Mouse (Mus musculus) liver, postnatal 0 days (tissue): ENCODE data around the gene Tac2. TPM values are rescaled to one million over a fixed set of nuclear protein-coding genes. Genes with fewer than 3 reads are reported as not detected.
"Not testable (repeated sequence)": the region's sequence is repeated elsewhere in the genome, so short reads cannot be mapped to it uniquely, and the experiment has no call there.

Experiments used
- ATAC-seq: fragments of 200-750 bp; cut with Nextera tagmentation; 2 replicates; pipeline ENCODE4 v1.8.0; 2017; ENCODE audit warnings: mild to moderate bottlenecking, moderate library complexity
- DNase-seq: peaks from one replicate; pipeline ENCODE4 v3.0.0-alpha.2; 2016
- H3K27ac ChIP-seq: fragments of 300-500 bp; sonication (generic); 2 replicates; pipeline ENCODE4 v1.5.1; 2014; ENCODE audit warnings: antibody characterized with exemption, moderate library complexity, mild to moderate bottlenecking, low read depth
- H3K27me3 ChIP-seq: fragments of 300-500 bp; sonication (generic); 2 replicates; pipeline ENCODE4 v1.6.1; 2014; ENCODE audit warnings: low read length, control low read depth, mixed read lengths; ENCODE audit not compliant: insufficient read depth
- H3K36me3 ChIP-seq: fragments of 300-500 bp; sonication (generic); replicated peaks from 2 replicates; pipeline ENCODE4 v1.6.1; 2014; ENCODE audit warnings: mild to moderate bottlenecking, control low read depth, low read length, moderate library complexity, mixed read lengths; ENCODE audit not compliant: insufficient read depth
- H3K4me1 ChIP-seq: fragments of 300-500 bp; sonication (generic); 2 replicates; pipeline ENCODE4 v1.6.1; 2014; ENCODE audit warnings: antibody characterized with exemption, mild to moderate bottlenecking, control low read depth; ENCODE audit not compliant: insufficient read depth
- H3K4me2 ChIP-seq: fragments of 300-500 bp; sonication (generic); 2 replicates; pipeline ENCODE4 v1.6.1; 2014; ENCODE audit warnings: low read depth, mild to moderate bottlenecking, low read length, moderate library complexity, mixed read lengths
- H3K4me3 ChIP-seq: fragments of 300-500 bp; sonication (generic); 2 replicates; pipeline ENCODE4 v1.5.1; 2014; ENCODE audit warnings: low read depth, low read length
- H3K9ac ChIP-seq: fragments of 300-500 bp; sonication (generic); replicated peaks from 2 replicates; pipeline ENCODE4 v1.6.1; 2014; ENCODE audit warnings: mild to moderate bottlenecking, moderate library complexity
- H3K9me3 ChIP-seq: fragments of 300-500 bp; sonication (generic); 2 replicates; pipeline ENCODE4 v1.6.1; 2016; ENCODE audit warnings: mild to moderate bottlenecking, control low read depth, low read length, mixed read lengths
- CTCF ChIP-seq: sonication (generic); IDR thresholded peaks from 2 replicates; pipeline ENCODE4 v1.5.1; 2016; ENCODE audit warnings: antibody characterized with exemption, low read depth
- EP300 ChIP-seq: IDR thresholded peaks from 2 replicates; pipeline ENCODE4 v1.6.1; 2016; ENCODE audit warnings: antibody characterized with exemption, low read depth, mild to moderate bottlenecking
- WGBS: fragments of 180-500 bp; shearing (Covaris S2); extraction: QIAGEN DNeasy Blood & Tissue Kit; methylation state at CpG from one replicate; pipeline ENCODE4 v1.1.7; 2014; ENCODE audit not compliant: insufficient replicate concordance; 5-methylcytosine and 5-hydroxymethylcytosine counted together
- polyA plus RNA-seq: library from polyadenylated mRNA; unstranded; fragments of >200 nt; fragmentation: Nextera tagmentation; extraction: Ambion mirVana; gene quantifications from 2 replicates; pipeline ENCODE4 v1.2.1, GENCODE M21; 2015

Gene Tac2
- polyA plus RNA-seq, 1 experiment from 2014 or later: 2.3 TPM

DNA sequence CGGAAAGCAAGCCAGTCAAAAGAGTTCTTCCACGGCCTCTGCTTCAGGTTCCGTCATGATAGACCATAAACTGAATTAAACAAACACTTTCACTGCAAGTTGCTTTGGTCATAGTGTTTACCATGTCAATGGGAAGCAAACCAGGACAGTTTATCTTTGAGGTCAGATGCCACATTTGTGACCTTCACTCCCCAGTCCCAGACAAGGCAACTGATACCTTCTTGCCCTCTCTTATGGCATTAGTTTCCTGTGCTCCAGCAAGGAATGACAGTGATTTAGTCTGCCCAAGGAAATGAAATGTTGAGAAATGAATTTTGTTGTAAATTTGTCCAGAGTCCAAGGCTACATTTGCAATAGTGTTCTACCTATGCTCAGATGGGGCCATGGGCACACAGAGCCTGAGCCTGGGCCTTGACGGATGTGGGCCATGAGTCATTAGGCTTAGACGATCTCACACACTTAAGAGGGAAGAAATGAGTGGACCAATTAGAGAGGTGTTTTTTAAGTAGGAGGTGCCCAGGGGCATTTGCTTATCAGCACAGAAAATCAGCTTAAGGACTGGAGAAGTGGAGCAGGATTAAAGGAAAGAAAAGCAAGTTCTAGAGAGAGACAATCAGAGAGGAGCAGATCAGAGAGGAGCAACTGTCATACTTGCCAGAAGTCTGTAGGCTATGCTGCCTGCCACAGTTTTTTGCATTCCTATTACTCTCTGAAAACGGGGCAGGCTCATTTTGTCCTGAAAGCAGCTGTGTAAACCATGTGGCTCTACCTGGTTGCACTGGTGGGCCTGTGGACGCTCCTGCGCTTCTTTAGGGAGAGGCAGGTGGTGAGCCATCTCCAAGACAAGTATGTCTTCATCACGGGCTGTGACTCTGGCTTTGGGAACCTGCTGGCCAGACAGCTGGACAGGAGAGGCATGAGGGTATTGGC lies 35.2 kb downstream of the Tac2 start, which contains the start of the genes Rdh1 and Rdh16f1:
Gene Rdh1, plus strand, starts transcription at position 541 of the 930 bp plus-strand sequence.
Gene Rdh16f1, plus strand, starts transcription at position 607 of the 930 bp plus-strand sequence.
- DNase-seq: no peak
- TF ChIP-seq CTCF (no peak), EP300 (peak; percentile 71)
- H3K27me3 ChIP-seq: no peaks in the 10 kb centered on the region
- WGBS: 53% methylated on average over 9 of the region's 9 CpGs
- H3K4me3 ChIP-seq: no peak within 1 kb of the TSS
- no peak within 1 kb of the TSS for H3K9ac ChIP-seq
- H3K27ac ChIP-seq: peak within 1 kb of the TSS; percentile 59
- H3K4me2 ChIP-seq: no peak within 1 kb of the TSS
- no peaks in the 10 kb centered on the region for H3K36me3 ChIP-seq
- ATAC-seq: peak; percentile 62
- H3K9me3 ChIP-seq: no peaks in the 10 kb centered on the region
- H3K4me1 ChIP-seq: peaks cover 34% of the 10 kb centered on the region

DNA sequence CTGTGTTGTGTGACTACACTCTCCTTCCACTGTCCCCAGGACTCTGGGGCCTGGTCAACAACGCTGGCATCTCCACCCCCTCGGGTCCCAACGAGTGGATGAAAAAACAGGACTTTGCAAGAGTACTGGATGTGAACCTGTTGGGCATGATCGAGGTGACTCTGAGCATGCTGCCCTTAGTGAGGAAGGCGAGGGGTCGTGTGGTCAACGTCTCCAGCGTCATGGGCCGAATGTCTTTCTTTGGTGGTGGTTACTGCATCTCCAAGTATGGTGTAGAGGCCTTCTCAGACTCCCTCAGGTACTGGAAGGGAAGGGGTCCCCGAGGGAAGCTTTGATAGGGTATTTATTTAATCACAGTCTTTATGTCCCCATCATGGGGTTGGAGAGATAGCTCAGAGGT lies 38.6 kb downstream of the Tac2 start:
- H3K27ac ChIP-seq, ATAC-seq, H3K9ac ChIP-seq, H3K4me3 ChIP-seq, H3K36me3 ChIP-seq, H3K9me3 ChIP-seq, H3K4me2 ChIP-seq, H3K27me3 ChIP-seq, DNase-seq: not testable (repeated sequence)
- 75% methylated on average over 10 of the region's 10 CpGs for WGBS
- peaks cover 15% of the 10 kb centered on the region for H3K4me1 ChIP-seq

DNA sequence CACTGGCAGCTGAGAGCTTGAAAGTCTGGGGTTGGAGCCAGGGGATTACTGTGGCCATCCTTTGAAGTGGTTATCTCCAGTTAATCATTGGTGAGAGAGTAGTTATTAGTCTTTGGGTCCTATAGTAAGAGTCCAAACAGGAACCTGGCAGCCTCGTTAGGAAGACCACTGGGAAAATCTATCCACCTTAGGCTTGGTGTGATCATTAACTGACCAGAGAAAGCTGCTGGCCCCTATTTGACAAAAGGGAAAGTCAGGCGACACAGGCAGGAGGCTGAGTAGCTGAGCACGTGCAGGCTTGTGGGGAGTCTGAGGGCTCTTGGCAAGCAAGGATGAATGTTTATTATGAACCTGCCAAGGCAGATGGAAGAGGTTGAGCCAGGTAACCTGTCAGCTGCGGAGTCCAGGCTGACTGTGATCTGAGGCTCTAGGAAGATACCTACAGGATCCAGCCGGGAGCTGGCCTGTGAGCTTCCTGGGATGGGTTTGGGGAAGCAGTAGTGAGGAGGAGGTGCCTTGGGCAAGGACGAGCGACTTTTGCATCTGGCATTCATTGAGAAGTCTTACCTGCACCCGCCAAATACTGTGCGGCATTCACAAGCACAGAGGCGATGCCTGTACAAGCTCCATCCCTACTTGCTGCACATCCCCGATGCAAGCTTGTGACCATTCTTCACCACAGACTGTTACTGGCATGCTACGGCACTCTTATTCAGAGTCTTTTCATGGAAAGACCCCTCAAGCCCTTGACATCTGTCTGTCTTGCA lies 39.8 kb downstream of the Tac2 start:
- no peak overlapping the region for H3K4me3 ChIP-seq
- peak overlapping the region; percentile 72 for H3K27ac ChIP-seq
- no peaks in the 10 kb centered on the region for H3K36me3 ChIP-seq
- H3K4me1 ChIP-seq: peaks cover 12% of the 10 kb centered on the region
- 50% methylated on average over 12 of the region's 12 CpGs for WGBS
- DNase-seq (peak; percentile 50), ATAC-seq (peak; percentile 84)
- H3K9me3 ChIP-seq: no peaks in the 10 kb centered on the region
- no peaks in the 10 kb centered on the region for H3K27me3 ChIP-seq
- H3K9ac ChIP-seq: no peak overlapping the region
- no peak overlapping the region for H3K4me2 ChIP-seq
- TF ChIP-seq EP300 (0 out of 2 replicates have a peak, but pooled peaks have one; percentile 32), CTCF (no peak)

DNA sequence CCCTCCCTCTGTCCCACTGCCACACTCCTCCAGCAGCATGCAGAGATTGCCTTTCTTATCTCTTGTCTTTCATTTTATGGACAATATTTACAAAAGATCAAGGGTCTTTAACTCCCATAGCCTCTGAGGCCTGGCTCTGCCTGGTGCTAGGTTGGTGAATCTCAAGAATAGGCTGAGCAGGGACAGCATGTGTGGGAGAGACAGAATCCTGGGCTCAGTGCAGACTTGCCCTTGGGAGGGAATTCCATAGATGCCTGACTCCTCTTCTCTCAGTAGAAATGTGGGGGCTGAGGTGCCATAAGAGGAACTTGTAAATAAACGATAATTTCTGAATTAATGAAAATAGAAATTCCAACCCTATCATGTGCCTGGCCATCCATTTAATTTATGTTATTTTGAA lies 42.3 kb downstream of the Tac2 start:
- peak; percentile 1 for DNase-seq

DNA sequence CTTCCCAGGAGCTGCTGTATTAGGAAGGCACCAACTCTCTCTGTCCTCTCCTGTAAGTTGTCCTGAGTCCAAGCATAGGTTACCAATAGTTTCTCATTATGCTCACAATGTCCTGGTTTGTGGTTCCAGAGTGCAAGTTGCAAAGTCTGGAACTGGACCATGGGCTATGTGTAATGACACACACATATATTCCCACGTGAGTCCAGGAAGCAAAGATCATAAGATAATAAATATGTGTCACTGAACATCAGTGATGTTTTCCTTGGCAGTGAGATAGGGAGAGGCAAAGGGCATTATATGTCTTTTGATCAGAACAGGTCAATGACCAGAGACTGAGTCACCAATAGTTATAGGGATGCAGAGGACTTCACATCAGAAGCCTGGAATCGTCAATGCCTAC lies 51.7 kb downstream of the Tac2 start, which contains the start of gene Rdh9:
Gene Rdh9, plus strand, starts transcription at position 376 of the 400 bp plus-strand sequence.
- no peak for DNase-seq

More for the DNA sequence above, 42.3 kb downstream of the Tac2 start:
- peaks cover 5% of the 10 kb centered on the region; the same call in 1 of the 2 replicates for H3K4me1 ChIP-seq
- no peak overlapping the region for H3K9ac ChIP-seq
- TF ChIP-seq EP300: no peak
- no peak for TF ChIP-seq CTCF
- ATAC-seq: no peak
- H3K4me3 ChIP-seq: no peak overlapping the region
- no peaks in the 10 kb centered on the region for H3K27me3 ChIP-seq
- 85% methylated on average over 1 of the region's 1 CpGs for WGBS
- H3K27ac ChIP-seq: no peak overlapping the region
- H3K9me3 ChIP-seq: no peaks in the 10 kb centered on the region
- no peak overlapping the region for H3K4me2 ChIP-seq
- H3K36me3 ChIP-seq: no peaks in the 10 kb centered on the region

More for the DNA sequence above, 51.7 kb downstream of the Tac2 start, which contains the start of gene Rdh9:
- Histone ChIP-seq H3K4me1 (no peaks in the 10 kb centered on the region), H3K4me2 (no peak within 1 kb of the TSS), H3K36me3 (no peaks in the 10 kb centered on the region), H3K27me3 (no peaks in the 10 kb centered on the region), H3K9me3 (no peaks in the 10 kb centered on the region), H3K4me3 (no peak within 1 kb of the TSS), H3K27ac (peak within 1 kb of the TSS; percentile 90), H3K9ac (peak within 1 kb of the TSS; percentile 26; the same call in 1 of the 2 replicates)
- ATAC-seq: peak; percentile 96
- 48% methylated on average over 2 of the region's 2 CpGs for WGBS
- TF ChIP-seq CTCF: no peak
- TF ChIP-seq EP300: peak; percentile 82

Other genes starting within 250 kb of the Tac2 start
- 0.21 and 0.57 TPM in 2 replicates for gene Stac3, start 222.8 kb upstream of the Tac2 start, polyA plus RNA-seq
- 13.1 and 23.1 TPM in 2 replicates for gene Ndufa4l2, start 209.5 kb upstream of the Tac2 start, polyA plus RNA-seq
- gene Shmt2, start 202.0 kb upstream of the Tac2 start, polyA plus RNA-seq: 62.6 and 75.0 TPM in 2 replicates
- not detected in 2 replicates for gene Nxph4, start 189.9 kb upstream of the Tac2 start, polyA plus RNA-seq
- 44.7 and 49.2 TPM in 2 replicates for gene Lrp1, start 103.3 kb upstream of the Tac2 start, polyA plus RNA-seq
- gene Stat6, start 81.5 kb upstream of the Tac2 start, polyA plus RNA-seq: 11.3 and 13.0 TPM in 2 replicates
- 5.6 and 6.3 TPM in 2 replicates for gene Nemp1, start 57.6 kb upstream of the Tac2 start, polyA plus RNA-seq
- 2.4 and 4.3 TPM in 2 replicates for gene Nab2, start 55.9 kb upstream of the Tac2 start, polyA plus RNA-seq
- gene Myo1a, start 19.3 kb upstream of the Tac2 start, polyA plus RNA-seq: 0.07 TPM in 1 of 2 replicates, not detected in the other
- gene Zbtb39, start 15.1 kb downstream of the Tac2 start, polyA plus RNA-seq: 1.0 and 1.1 TPM in 2 replicates
- gene Gpr182, start 27.3 kb downstream of the Tac2 start, polyA plus RNA-seq: 16.1 and 17.3 TPM in 2 replicates
- 0.20 TPM in 2 replicates for gene Rdh1, start 35.2 kb downstream of the Tac2 start, polyA plus RNA-seq
- 0.69 TPM in 1 of 2 replicates, not detected in the other for gene Rdh16f1, start 35.3 kb downstream of the Tac2 start, polyA plus RNA-seq
- gene Rdh9, start 51.9 kb downstream of the Tac2 start, polyA plus RNA-seq: 15.7 and 16.7 TPM in 2 replicates
- gene Rdh16, start 76.7 kb downstream of the Tac2 start, polyA plus RNA-seq: 0.59 and 0.70 TPM in 2 replicates
- not detected in 2 replicates for gene Rdh19, start 125.5 kb downstream of the Tac2 start, polyA plus RNA-seq
- 4.2 and 4.6 TPM in 2 replicates for gene Rdh16f2, start 142.0 kb downstream of the Tac2 start, polyA plus RNA-seq
- gene Rdh7, start 164.3 kb downstream of the Tac2 start, polyA plus RNA-seq: 345 and 356 TPM in 2 replicates
- gene Sdr9c7, start 174.0 kb downstream of the Tac2 start, polyA plus RNA-seq: 0.05 TPM in 2 replicates